Mouse (Mus musculus): ENCODE results near the gene Plbd1. TPM values are rescaled to one million over a fixed set of nuclear protein-coding genes. Genes with fewer than 3 reads are reported as not detected.

Plbd1 gene
- polyA plus RNA-seq, 1 experiment, result 0.02 TPM

DNA sequence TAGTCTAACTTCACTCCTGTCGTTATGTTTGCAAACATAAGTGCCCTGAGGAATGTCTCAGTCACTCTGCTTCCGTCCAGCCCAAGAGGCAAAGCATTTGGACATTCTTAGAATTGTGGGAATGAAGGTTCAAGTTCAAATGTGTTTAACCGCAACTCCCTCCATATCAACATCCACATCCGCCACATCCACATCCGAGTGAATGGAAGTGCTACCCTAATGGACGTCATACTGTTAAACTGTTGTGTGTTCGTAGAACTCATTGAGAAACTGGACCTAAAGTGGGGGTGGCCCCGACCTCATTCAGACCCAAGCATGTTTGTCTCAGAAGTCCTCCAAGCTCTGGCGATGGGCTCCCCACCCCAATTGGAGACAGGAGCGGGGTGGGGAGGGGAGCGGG, 5.9 kb downstream of the Plbd1 start:
- no peak overlapping the region for H3ac ChIP-seq (ENCODE audit: control insufficient read depth, insufficient read length)
- no peak overlapping the region for H3K4me3 ChIP-seq
- no peak overlapping the region for H3K4me2 ChIP-seq (ENCODE audit: low read depth)
- no peaks in the 10 kb centered on the region for H3K36me3 ChIP-seq (ENCODE audit: control insufficient read depth, insufficient read depth)
- no peaks in the 10 kb centered on the region for H3K79me2 ChIP-seq (ENCODE audit: control insufficient read depth, insufficient read depth)
- TF ChIP-seq POLR2A (IDR thresholded peaks at IDR 0.05; ENCODE audit: insufficient read length, low read depth) (no peak), REST (IDR thresholded peaks at IDR 0.05; ENCODE audit: insufficient read depth, insufficient read length) (no peak), SRF (IDR thresholded peaks at IDR 0.05; ENCODE audit: control insufficient read depth, insufficient read length, low read depth) (no peak), TCF12 (IDR thresholded peaks at IDR 0.05; ENCODE audit: insufficient read depth, poor library complexity, severe bottlenecking) (no peak), MYOG (IDR thresholded peaks at IDR 0.05; ENCODE audit: control insufficient read depth in 1 of 3, insufficient read depth in 1 of 3, insufficient read length in 2 of 3, low read depth in 2 of 3) (no peak), CEBPB (IDR thresholded peaks at IDR 0.05; ENCODE audit: insufficient read depth, poor library complexity, severe bottlenecking) (no peak), MYOD1 (IDR thresholded peaks at IDR 0.05; ENCODE audit: control insufficient read depth in 1 of 3, insufficient read length in 2 of 3, low read depth in 2 of 3) (no peak), MAX (IDR thresholded peaks at IDR 0.05; ENCODE audit: low read depth) (no peak), POLR2AphosphoS2 (IDR thresholded peaks at IDR 0.05; ENCODE audit: insufficient read length, low read depth) (no peak), E2F4 (IDR thresholded peaks at IDR 0.05; ENCODE audit: insufficient read depth) (no peak), TCF3 (IDR thresholded peaks at IDR 0.05; ENCODE audit: insufficient read length, low read depth) (no peak), USF1 (IDR thresholded peaks at IDR 0.05; ENCODE audit: low read depth) (no peak)
- H3K27me3 ChIP-seq (ENCODE audit: control insufficient read depth, insufficient read depth, insufficient read length), result no peaks in the 10 kb centered on the region

DNA sequence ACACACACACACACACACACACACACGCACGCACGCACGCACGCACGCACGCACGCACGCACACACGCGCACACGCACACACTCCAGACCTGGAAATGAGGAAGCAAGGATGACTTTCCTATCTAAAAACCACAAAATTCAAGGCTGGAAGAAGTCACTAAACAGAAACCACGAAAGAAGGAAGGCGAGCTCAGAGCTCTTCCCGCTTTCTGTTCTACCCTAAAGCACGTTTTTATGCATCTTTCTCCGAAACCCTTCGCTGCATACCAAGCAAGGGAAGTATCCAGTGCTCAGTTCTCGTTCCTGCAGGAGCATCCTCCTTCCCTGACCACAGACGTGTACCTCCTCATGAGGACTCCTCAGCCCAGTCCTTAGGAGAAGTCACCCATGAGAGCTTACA, 7.3 kb downstream of the Plbd1 start:
- Histone ChIP-seq H3ac (ENCODE audit: control insufficient read depth, insufficient read length) (no peak overlapping the region), H3K79me2 (ENCODE audit: control insufficient read depth, insufficient read depth) (no peaks in the 10 kb centered on the region), H3K36me3 (ENCODE audit: control insufficient read depth, insufficient read depth) (no peaks in the 10 kb centered on the region), H3K4me2 (ENCODE audit: low read depth) (no peak overlapping the region), H3K27me3 (ENCODE audit: control insufficient read depth, insufficient read depth, insufficient read length) (no peaks in the 10 kb centered on the region), H3K4me3 (no peak overlapping the region)
- TF ChIP-seq POLR2A (IDR thresholded peaks at IDR 0.05; ENCODE audit: insufficient read length, low read depth), result no peak
- TF ChIP-seq TCF3 (IDR thresholded peaks at IDR 0.05; ENCODE audit: insufficient read length, low read depth), result no peak
- no peak for TF ChIP-seq MYOG (IDR thresholded peaks at IDR 0.05; ENCODE audit: control insufficient read depth in 1 of 3, insufficient read depth in 1 of 3, insufficient read length in 2 of 3, low read depth in 2 of 3)
- TF ChIP-seq TCF12 (IDR thresholded peaks at IDR 0.05; ENCODE audit: insufficient read depth, poor library complexity, severe bottlenecking), result no peak
- TF ChIP-seq USF1 (IDR thresholded peaks at IDR 0.05; ENCODE audit: low read depth), result no peak
- no peak for TF ChIP-seq SRF (IDR thresholded peaks at IDR 0.05; ENCODE audit: control insufficient read depth, insufficient read length, low read depth)
- no peak for TF ChIP-seq REST (IDR thresholded peaks at IDR 0.05; ENCODE audit: insufficient read depth, insufficient read length)
- no peak for TF ChIP-seq POLR2AphosphoS2 (IDR thresholded peaks at IDR 0.05; ENCODE audit: insufficient read length, low read depth)
- TF ChIP-seq MYOD1 (IDR thresholded peaks at IDR 0.05; ENCODE audit: control insufficient read depth in 1 of 3, insufficient read length in 2 of 3, low read depth in 2 of 3), result no peak
- TF ChIP-seq E2F4 (IDR thresholded peaks at IDR 0.05; ENCODE audit: insufficient read depth), result no peak
- no peak for TF ChIP-seq MAX (IDR thresholded peaks at IDR 0.05; ENCODE audit: low read depth)

DNA sequence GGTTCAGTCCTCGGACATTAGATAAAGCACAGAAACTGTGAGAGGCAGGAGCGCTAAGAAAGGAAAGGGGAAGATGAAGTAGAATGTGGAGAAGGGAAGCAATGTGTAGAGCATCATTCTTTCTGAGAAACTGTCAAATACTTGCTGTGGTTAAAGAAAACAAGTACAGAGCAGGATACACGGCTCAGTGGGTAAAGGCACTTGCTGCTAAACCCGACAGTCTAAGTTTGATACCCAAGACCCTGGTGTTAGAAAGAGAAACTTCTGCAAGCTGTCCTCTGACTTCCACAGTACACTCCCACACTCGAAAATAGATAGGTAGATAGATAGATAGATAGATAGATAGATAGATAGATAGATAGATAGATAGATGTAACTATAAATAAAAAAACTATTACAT, 8.4 kb downstream of the Plbd1 start:
- TF ChIP-seq SRF (IDR thresholded peaks at IDR 0.05; ENCODE audit: control insufficient read depth, insufficient read length, low read depth), result no peak
- H3K36me3 ChIP-seq (ENCODE audit: control insufficient read depth, insufficient read depth), result no peaks in the 10 kb centered on the region
- H3ac ChIP-seq (ENCODE audit: control insufficient read depth, insufficient read length), result no peak overlapping the region
- no peaks in the 10 kb centered on the region for H3K79me2 ChIP-seq (ENCODE audit: control insufficient read depth, insufficient read depth)
- H3K27me3 ChIP-seq (ENCODE audit: control insufficient read depth, insufficient read depth, insufficient read length), result no peaks in the 10 kb centered on the region
- H3K4me3 ChIP-seq, result no peak overlapping the region
- H3K4me2 ChIP-seq (ENCODE audit: low read depth), result no peak overlapping the region

DNA sequence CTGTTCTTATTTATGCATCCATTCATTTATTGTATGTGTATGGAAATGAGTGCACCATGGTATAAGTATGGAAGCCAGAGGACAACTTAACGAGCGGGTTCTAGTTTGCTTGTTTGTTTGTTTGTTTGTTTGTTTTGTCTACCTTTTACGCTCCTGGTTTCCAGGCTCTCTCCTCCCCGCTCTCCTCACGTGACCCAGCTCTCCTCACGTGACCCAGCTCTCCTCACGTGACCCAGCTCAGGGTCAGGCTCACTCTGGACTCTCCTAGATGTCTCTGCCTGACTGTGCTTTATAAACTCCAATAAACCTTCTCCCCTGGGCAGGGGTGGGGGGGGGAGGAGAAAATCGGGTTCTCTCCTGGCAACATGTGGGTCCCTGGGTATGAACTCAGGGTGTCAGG, 11.1 kb downstream of the Plbd1 start:
- Histone ChIP-seq H3K4me2 (ENCODE audit: low read depth) (no peak overlapping the region), H3K79me2 (ENCODE audit: control insufficient read depth, insufficient read depth) (no peaks in the 10 kb centered on the region), H3K36me3 (ENCODE audit: control insufficient read depth, insufficient read depth) (no peaks in the 10 kb centered on the region), H3K4me3 (no peak overlapping the region), H3K27me3 (ENCODE audit: control insufficient read depth, insufficient read depth, insufficient read length) (no peaks in the 10 kb centered on the region), H3ac (ENCODE audit: control insufficient read depth, insufficient read length) (no peak overlapping the region)
- TF ChIP-seq USF1 (IDR thresholded peaks at IDR 0.05; ENCODE audit: low read depth) (peak; percentile 36), MAX (IDR thresholded peaks at IDR 0.05; ENCODE audit: low read depth) (no peak)

DNA sequence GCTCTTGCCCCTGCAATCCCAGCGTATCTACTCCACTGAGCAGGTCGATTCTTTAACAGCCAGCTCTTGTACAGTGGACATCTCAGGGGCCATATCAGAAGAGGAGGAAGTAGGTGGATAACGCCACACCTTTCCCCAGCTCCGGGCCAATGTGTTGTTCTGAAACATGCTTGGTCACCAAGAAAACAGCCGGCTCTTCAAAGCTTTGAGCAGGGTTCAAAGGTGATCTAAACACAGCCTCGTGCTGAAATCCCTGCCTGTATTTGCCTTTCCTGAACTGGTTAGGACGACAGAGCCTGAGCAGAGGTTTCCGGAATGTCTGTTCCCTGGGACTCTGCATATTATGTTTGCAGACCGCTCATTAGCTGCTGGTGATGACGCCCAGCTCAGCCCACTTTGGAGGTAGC, 14.3 kb downstream of the Plbd1 start:
- no peaks in the 10 kb centered on the region for H3K27me3 ChIP-seq (ENCODE audit: control insufficient read depth, insufficient read depth, insufficient read length)
- TF ChIP-seq POLR2AphosphoS2 (IDR thresholded peaks at IDR 0.05; ENCODE audit: insufficient read length, low read depth) (no peak), MAX (IDR thresholded peaks at IDR 0.05; ENCODE audit: low read depth) (no peak), TCF12 (IDR thresholded peaks at IDR 0.05; ENCODE audit: insufficient read depth, poor library complexity, severe bottlenecking) (no peak)
- no peaks in the 10 kb centered on the region for H3K79me2 ChIP-seq (ENCODE audit: control insufficient read depth, insufficient read depth)

DNA sequence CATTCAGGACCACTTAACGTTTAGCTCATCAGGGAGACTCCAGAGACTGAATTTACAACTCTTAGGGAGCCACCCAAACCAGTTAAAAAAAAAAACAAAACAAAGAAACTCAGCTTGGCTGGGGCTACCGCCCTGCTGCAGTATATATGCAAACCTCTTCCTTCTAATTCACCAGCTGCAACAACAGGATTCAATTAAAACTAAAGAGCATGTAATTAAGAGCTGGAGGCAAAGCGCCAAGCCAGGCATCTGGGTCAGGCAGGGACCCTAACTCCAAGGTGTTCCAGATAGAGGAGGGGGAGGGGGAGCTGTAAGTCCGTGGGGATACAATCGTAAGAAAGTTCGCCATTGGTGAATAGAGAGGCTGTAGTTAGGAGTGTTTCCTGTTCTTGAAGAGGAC, 15.5 kb downstream of the Plbd1 start:
- H3K36me3 ChIP-seq (ENCODE audit: control insufficient read depth, insufficient read depth), result no peaks in the 10 kb centered on the region
- no peak overlapping the region for H3K4me2 ChIP-seq (ENCODE audit: low read depth)
- H3K79me2 ChIP-seq (ENCODE audit: control insufficient read depth, insufficient read depth), result no peaks in the 10 kb centered on the region
- TF ChIP-seq SRF (IDR thresholded peaks at IDR 0.05; ENCODE audit: control insufficient read depth, insufficient read length, low read depth), result no peak
- no peak for TF ChIP-seq CEBPB (IDR thresholded peaks at IDR 0.05; ENCODE audit: insufficient read depth, poor library complexity, severe bottlenecking)
- no peak for TF ChIP-seq TCF3 (IDR thresholded peaks at IDR 0.05; ENCODE audit: insufficient read length, low read depth)
- no peak for TF ChIP-seq TCF12 (IDR thresholded peaks at IDR 0.05; ENCODE audit: insufficient read depth, poor library complexity, severe bottlenecking)
- no peak for TF ChIP-seq POLR2A (IDR thresholded peaks at IDR 0.05; ENCODE audit: insufficient read length, low read depth)
- TF ChIP-seq E2F4 (IDR thresholded peaks at IDR 0.05; ENCODE audit: insufficient read depth), result no peak
- TF ChIP-seq USF1 (IDR thresholded peaks at IDR 0.05; ENCODE audit: low read depth), result no peak
- no peak for TF ChIP-seq MYOD1 (IDR thresholded peaks at IDR 0.05; ENCODE audit: control insufficient read depth in 1 of 3, insufficient read length in 2 of 3, low read depth in 2 of 3)
- no peak for TF ChIP-seq MYOG (IDR thresholded peaks at IDR 0.05; ENCODE audit: control insufficient read depth in 1 of 3, insufficient read depth in 1 of 3, insufficient read length in 2 of 3, low read depth in 2 of 3)
- TF ChIP-seq REST (IDR thresholded peaks at IDR 0.05; ENCODE audit: insufficient read depth, insufficient read length), result no peak
- TF ChIP-seq MAX (IDR thresholded peaks at IDR 0.05; ENCODE audit: low read depth), result no peak
- no peak for TF ChIP-seq POLR2AphosphoS2 (IDR thresholded peaks at IDR 0.05; ENCODE audit: insufficient read length, low read depth)
- H3K27me3 ChIP-seq (ENCODE audit: control insufficient read depth, insufficient read depth, insufficient read length), result no peaks in the 10 kb centered on the region
- H3ac ChIP-seq (ENCODE audit: control insufficient read depth, insufficient read length), result no peak overlapping the region
- H3K4me3 ChIP-seq, result no peak overlapping the region

More for the DNA sequence above, 14.3 kb downstream of the Plbd1 start:
- no peak overlapping the region for H3ac ChIP-seq (ENCODE audit: control insufficient read depth, insufficient read length)
- H3K4me2 ChIP-seq (ENCODE audit: low read depth), result no peak overlapping the region
- no peaks in the 10 kb centered on the region for H3K36me3 ChIP-seq (ENCODE audit: control insufficient read depth, insufficient read depth)
- no peak overlapping the region for H3K4me3 ChIP-seq

Data from myocyte (in vitro differentiated cells).